Mouse (Mus musculus) limb, embryonic 12.5 days (tissue): Measurements from ENCODE around the gene Rin3. TPM values are rescaled to one million over a fixed set of nuclear protein-coding genes. Genes with fewer than 3 reads are reported as not detected.

Experiments used
- ATAC-seq: fragments of 200-750 bp; cut with Nextera tagmentation; 2 replicates; pipeline ENCODE4 v1.8.0; 2017; ENCODE audit warnings: low read depth, moderate TSS enrichment; ENCODE audit not compliant: insufficient number of reproducible peaks, insufficient read depth, low FRiP score, low TSS enrichment
- H3K27ac ChIP-seq: fragments of 300-500 bp; sonication (generic); 2 replicates; pipeline ENCODE4 v1.5.1; 2016; ENCODE audit warnings: mild to moderate bottlenecking, moderate library complexity
- H3K27me3 ChIP-seq: fragments of 300-500 bp; sonication (generic); 2 replicates; pipeline ENCODE4 v1.6.1; 2016; ENCODE audit warnings: mild to moderate bottlenecking, moderate library complexity
- H3K36me3 ChIP-seq: fragments of 300-500 bp; sonication (generic); 2 replicates; pipeline ENCODE4 v1.6.1; 2016; ENCODE audit warnings: mild to moderate bottlenecking, moderate library complexity
- H3K4me1 ChIP-seq: fragments of 300-500 bp; sonication (generic); replicated peaks from 2 replicates; pipeline ENCODE4 v1.6.1; 2016
- H3K4me2 ChIP-seq: fragments of 300-500 bp; sonication (generic); 2 replicates; pipeline ENCODE4 v1.6.1; 2016; ENCODE audit warnings: mild to moderate bottlenecking, moderate library complexity
- H3K4me3 ChIP-seq: fragments of 300-500 bp; sonication (generic); replicated peaks from 2 replicates; pipeline ENCODE4 v1.5.1; 2016; ENCODE audit warnings: mild to moderate bottlenecking
- H3K9ac ChIP-seq: fragments of 300-500 bp; sonication (generic); replicated peaks from 2 replicates; pipeline ENCODE4 v1.6.1; 2016; ENCODE audit warnings: mild to moderate bottlenecking, moderate library complexity
- H3K9me3 ChIP-seq: fragments of 300-500 bp; sonication (generic); 2 replicates; pipeline ENCODE4 v1.6.1; 2016; ENCODE audit warnings: mild to moderate bottlenecking, moderate library complexity
- WGBS: fragments of 180-500 bp; shearing (Covaris S2); methylation state at CpG from one replicate; pipeline ENCODE4 v1.1.7; 2016; 5-methylcytosine and 5-hydroxymethylcytosine counted together
- polyA plus RNA-seq: library from polyadenylated mRNA; unstranded; fragments of >200 nt; fragmentation: Nextera tagmentation; extraction: Ambion mirVana; gene quantifications from 2 replicates; pipeline ENCODE4 v1.2.1, GENCODE M21; 2016

The Rin3 gene
- polyA plus RNA-seq, 1 experiment from 2014 or later, result 4.4 TPM

DNA sequence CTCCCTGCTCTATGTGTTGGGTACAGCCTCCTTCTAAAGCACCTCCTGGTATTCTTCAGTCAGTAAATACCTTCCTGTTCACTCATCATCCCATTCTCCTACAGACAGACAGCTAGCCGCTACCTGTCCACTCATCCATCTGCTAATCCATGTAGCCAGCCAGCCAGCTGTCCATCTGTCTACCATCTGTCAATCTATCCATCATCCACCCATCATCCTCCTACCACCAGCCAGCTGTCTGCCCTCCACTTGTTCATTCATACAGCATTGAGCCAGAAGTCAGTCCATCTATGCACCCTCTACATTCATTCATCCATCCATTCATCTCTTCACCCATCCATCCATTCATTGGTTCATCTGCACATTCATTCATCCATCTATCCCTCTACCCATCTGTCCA, 6.7 kb downstream of the Rin3 start:
- Histone ChIP-seq H3K27ac (no peak overlapping the region), H3K4me3 (no peak overlapping the region), H3K4me2 (no peak overlapping the region), H3K9ac (no peak overlapping the region), H3K4me1 (0 out of 2 replicates have a peak, but pooled peaks cover 19% of the 10 kb centered on the region), H3K9me3 (no peaks in the 10 kb centered on the region), H3K27me3 (peaks cover 13% of the 10 kb centered on the region), H3K36me3 (no peaks in the 10 kb centered on the region)
- WGBS, result 92% methylated on average over 1 of the region's 1 CpGs
- ATAC-seq, result no peak

DNA sequence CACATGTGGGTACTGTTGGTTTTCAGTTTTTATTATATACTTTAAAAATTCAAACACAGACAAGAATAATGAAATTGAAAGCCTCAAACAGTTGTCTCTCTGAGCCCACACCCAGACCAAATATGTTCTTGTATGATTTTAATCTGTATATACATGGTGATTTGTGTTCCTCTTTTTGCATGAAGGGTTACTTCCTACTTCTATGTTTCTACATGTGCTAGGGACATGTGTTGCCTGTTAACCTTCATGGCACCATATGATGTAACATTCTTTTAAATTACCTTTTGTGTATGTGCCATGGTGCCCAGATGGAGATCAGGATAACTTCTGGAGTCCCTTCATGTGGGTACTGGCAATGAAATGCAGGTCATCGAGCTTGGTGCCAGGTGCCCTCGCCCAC, 7.8 kb downstream of the Rin3 start:
- Histone ChIP-seq H3K27ac (no peak overlapping the region), H3K4me3 (no peak overlapping the region), H3K4me1 (0 out of 2 replicates have a peak, but pooled peaks cover 19% of the 10 kb centered on the region), H3K36me3 (no peaks in the 10 kb centered on the region), H3K4me2 (no peak overlapping the region), H3K9me3 (no peaks in the 10 kb centered on the region), H3K9ac (no peak overlapping the region), H3K27me3 (peaks cover 6% of the 10 kb centered on the region)
- no peak for ATAC-seq
- WGBS, result 89% methylated on average over 2 of the region's 2 CpGs

DNA sequence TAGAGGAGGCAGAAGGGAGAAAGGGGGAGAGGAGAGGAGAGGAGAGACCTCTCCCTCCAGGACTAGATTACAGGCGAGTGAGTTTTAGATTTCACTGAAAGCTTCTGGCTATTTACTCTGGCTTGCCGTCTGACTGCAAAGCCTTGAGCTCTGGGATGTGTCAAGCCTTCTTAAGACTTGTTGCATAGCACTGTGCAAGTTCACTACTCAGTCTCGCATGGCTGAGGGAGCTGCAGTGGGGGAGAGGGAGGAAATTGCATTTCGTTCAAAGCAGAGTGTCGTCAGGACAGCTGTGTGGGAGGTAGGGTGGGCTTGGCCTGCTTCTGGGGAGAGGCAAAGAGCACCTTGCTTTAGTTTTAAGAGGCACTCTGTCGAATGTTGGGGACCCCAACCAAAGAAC, 8.8 kb downstream of the Rin3 start:
- Histone ChIP-seq H3K4me1 (0 out of 2 replicates have a peak, but pooled peaks cover 14% of the 10 kb centered on the region), H3K27me3 (no peaks in the 10 kb centered on the region; the same call in 1 of the 2 replicates), H3K4me2 (no peak overlapping the region), H3K36me3 (no peaks in the 10 kb centered on the region), H3K27ac (peak overlapping the region; percentile 31; the same call in 1 of the 2 replicates), H3K4me3 (no peak overlapping the region), H3K9me3 (no peaks in the 10 kb centered on the region), H3K9ac (no peak overlapping the region)
- 32% methylated on average over 6 of the region's 6 CpGs for WGBS
- ATAC-seq, result no peak

DNA sequence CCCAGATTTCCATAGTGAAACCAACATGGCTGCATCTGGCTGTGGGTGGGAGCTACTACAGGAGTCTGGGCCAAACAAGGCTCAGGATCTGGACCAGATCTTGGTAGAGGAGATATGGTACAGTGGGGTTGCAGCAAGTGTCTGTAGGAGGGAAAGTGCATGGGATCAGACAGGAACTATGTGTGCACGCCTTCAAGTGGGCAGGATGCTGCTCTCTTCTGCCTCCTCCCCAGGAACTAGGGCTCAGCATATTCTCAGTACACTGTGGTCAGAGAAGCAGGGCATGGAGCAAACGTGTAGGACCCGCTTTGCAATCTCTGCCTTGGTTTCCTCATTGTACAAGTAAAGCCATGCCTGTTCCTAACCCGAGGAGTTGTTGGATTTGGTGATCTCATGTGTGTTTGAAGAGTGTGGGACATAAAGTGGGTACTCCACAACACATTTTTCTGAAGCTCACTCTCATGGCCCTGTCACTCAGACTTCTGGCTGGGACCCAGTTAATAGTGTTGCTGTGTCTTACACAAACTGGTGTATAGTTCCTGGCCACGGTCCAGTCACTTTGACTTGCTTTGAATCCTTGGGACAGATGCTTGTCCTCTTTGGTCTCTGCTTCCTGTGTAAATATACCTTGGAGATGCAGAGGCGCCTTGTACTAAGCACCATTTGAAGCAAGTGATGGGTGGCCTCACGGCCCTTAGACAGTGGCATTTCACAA, 9.8 kb downstream of the Rin3 start:
- no peak overlapping the region for H3K4me2 ChIP-seq
- WGBS, result 86% methylated on average over 7 of the region's 7 CpGs
- H3K27ac ChIP-seq, result no peak overlapping the region
- no peak overlapping the region for H3K9ac ChIP-seq
- no peak for ATAC-seq
- 0 out of 2 replicates have a peak, but pooled peaks cover 13% of the 10 kb centered on the region for H3K4me1 ChIP-seq
- no peaks in the 10 kb centered on the region for H3K9me3 ChIP-seq
- no peak overlapping the region for H3K4me3 ChIP-seq
- H3K36me3 ChIP-seq, result no peaks in the 10 kb centered on the region
- no peaks in the 10 kb centered on the region; the same call in 1 of the 2 replicates for H3K27me3 ChIP-seq

DNA sequence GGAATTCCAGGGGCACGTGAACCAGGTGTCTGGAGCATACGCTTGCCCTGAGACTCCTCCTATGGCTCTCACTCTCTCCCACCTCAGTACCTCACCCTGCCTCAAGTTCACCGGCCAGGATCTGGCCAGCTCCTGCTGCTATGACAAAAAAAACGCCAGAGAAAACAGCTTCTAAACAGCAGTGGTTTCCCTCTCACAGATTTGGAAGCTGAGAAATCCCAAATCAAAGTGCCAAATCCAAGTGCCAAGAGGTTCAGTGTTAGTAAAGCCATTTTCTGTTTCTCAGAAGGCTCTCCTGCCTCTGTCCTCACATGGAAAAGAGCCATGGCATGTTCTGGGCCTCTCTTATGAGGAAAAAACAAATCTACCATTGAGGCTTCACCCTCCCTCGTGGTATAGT, 11.8 kb downstream of the Rin3 start:
- ATAC-seq, result no peak
- no peak overlapping the region for H3K4me2 ChIP-seq

DNA sequence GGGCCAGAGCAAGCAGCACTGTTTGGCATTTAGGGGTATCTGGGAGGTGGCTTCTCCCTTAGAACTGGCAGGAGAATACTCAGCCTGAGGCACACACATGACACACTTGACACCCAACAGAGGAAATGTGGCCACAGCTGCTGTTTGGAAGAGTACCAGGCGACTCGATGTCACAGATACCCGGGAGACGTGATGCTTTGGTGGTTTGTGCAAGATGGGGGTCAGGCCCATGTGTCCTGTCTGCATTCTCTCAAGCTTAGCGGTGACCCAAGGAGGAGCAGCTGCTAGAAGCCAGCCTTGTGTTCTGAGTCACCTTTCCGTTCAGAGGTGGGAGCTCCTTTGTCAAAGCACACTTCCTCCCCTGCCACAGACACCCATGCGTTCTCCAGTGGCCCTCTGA, 12.4 kb downstream of the Rin3 start:
- H3K4me3 ChIP-seq, result no peak overlapping the region
- H3K9me3 ChIP-seq, result no peaks in the 10 kb centered on the region
- no peak overlapping the region for H3K4me2 ChIP-seq
- no peak overlapping the region for H3K27ac ChIP-seq
- H3K9ac ChIP-seq, result no peak overlapping the region
- H3K27me3 ChIP-seq, result no peaks in the 10 kb centered on the region; the same call in 1 of the 2 replicates
- 0 out of 2 replicates have a peak, but pooled peaks cover 13% of the 10 kb centered on the region for H3K4me1 ChIP-seq
- WGBS, result 74% methylated on average over 7 of the region's 7 CpGs
- no peak for ATAC-seq
- no peaks in the 10 kb centered on the region for H3K36me3 ChIP-seq

More for the DNA sequence above, 11.8 kb downstream of the Rin3 start:
- no peaks in the 10 kb centered on the region; the same call in 1 of the 2 replicates for H3K27me3 ChIP-seq
- H3K4me1 ChIP-seq, result 0 out of 2 replicates have a peak, but pooled peaks cover 13% of the 10 kb centered on the region
- H3K9ac ChIP-seq, result no peak overlapping the region
- H3K36me3 ChIP-seq, result no peaks in the 10 kb centered on the region
- 68% methylated on average over 5 of the region's 5 CpGs for WGBS
- H3K9me3 ChIP-seq, result no peaks in the 10 kb centered on the region
- H3K27ac ChIP-seq, result no peak overlapping the region
- H3K4me3 ChIP-seq, result no peak overlapping the region

DNA sequence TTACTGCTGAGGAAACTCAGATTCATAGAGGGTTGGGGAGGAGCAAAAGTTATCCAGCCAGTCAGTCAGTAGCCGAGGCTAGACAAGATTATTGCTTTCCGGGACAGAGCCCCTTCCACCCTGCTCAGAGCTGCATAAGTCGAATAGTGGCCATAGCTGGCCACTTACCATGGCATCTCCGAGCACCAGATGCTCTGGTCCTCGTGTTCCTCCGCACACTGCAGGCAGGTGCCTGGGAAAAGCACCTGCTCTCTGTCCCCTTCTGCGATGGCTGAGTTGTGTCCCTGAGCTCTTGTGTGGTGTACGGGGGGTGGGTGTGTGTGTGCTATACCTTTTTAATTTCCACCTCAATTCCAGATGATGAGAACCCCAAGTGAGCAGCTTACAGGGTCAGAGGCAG, 12.8 kb downstream of the Rin3 start:
- Histone ChIP-seq H3K4me3 (no peak overlapping the region), H3K27me3 (no peaks in the 10 kb centered on the region), H3K4me1 (0 out of 2 replicates have a peak, but pooled peaks cover 13% of the 10 kb centered on the region), H3K36me3 (no peaks in the 10 kb centered on the region), H3K9ac (no peak overlapping the region), H3K4me2 (no peak overlapping the region), H3K27ac (no peak overlapping the region), H3K9me3 (no peaks in the 10 kb centered on the region)
- ATAC-seq, result no peak
- 81% methylated on average over 8 of the region's 8 CpGs for WGBS

DNA sequence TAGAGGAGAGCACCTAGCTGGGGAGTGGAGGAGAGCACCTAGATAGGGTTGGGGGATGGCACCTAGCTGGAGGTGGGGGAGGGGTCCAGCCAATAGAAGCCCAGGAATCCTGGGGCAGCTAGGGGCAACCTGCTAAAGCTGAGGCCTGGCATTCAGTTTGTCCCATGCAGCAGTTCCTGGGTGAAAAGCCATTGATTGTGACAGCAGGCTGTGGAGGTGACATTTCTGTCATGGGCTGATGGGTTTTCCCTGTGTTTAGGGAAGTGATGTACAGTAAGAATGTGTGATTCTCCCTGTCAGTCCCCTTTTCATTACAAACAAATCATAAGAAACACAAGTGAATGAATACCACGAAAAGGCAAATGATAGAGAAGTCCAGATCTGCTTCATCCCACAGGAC, 13.5 kb downstream of the Rin3 start:
- no peaks in the 10 kb centered on the region for H3K27me3 ChIP-seq
- no peak overlapping the region for H3K4me3 ChIP-seq
- no peaks in the 10 kb centered on the region for H3K36me3 ChIP-seq
- no peak for ATAC-seq
- H3K4me2 ChIP-seq, result no peak overlapping the region
- no peaks in the 10 kb centered on the region for H3K9me3 ChIP-seq
- H3K27ac ChIP-seq, result no peak overlapping the region
- H3K4me1 ChIP-seq, result 0 out of 2 replicates have a peak, but pooled peaks cover 13% of the 10 kb centered on the region
- 80% methylated on average over 1 of the region's 1 CpGs for WGBS
- H3K9ac ChIP-seq, result no peak overlapping the region

DNA sequence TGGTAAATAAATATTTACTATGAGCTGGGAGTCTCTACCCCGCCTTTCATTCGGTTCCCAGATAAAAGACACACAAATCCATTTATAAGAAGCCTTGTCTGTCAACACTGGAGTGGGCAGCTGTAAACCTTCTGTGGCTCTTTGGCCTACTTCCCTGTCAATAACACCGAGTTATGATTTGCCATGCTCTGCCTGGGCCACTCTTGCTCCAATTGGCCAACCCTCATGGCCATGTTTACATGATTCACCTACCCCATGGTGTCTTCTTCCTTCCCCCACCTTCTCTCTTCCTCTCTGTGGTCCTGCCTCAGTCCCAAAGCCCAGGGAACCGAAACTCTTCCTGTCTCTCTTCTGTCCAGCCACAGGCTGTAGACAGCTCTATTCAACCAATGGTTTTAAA, 14.1 kb downstream of the Rin3 start:
- Histone ChIP-seq H3K9me3 (no peaks in the 10 kb centered on the region), H3K27me3 (no peaks in the 10 kb centered on the region), H3K27ac (no peak overlapping the region), H3K36me3 (no peaks in the 10 kb centered on the region), H3K4me1 (0 out of 2 replicates have a peak, but pooled peaks cover 9% of the 10 kb centered on the region), H3K4me2 (no peak overlapping the region), H3K9ac (no peak overlapping the region), H3K4me3 (no peak overlapping the region)
- WGBS, result 95% methylated on average over 4 of the region's 4 CpGs
- ATAC-seq, result no peak

DNA sequence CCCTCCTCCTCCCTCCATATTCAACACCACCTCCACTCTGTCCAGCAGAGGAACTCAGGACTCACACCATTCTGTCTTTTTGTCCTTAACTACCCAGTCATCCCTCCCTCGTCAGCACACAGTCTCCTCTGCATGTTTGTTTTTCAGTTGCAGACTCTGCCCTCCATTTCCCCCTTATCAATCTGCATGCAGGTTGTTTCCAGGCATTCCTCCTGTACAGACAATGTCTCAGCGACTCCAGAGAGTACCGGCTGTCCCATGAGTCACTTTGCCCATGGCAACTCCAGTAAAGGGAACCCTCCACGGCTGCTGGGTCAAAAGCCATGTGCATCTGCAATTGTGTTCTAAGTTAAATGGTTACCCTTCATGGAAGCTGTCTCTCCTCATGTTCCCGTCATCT, 16.4 kb downstream of the Rin3 start:
- Histone ChIP-seq H3K4me3 (no peak overlapping the region), H3K36me3 (no peaks in the 10 kb centered on the region), H3K4me2 (no peak overlapping the region), H3K4me1 (no peaks in the 10 kb centered on the region), H3K9me3 (no peaks in the 10 kb centered on the region), H3K9ac (no peak overlapping the region), H3K27ac (no peak overlapping the region), H3K27me3 (no peaks in the 10 kb centered on the region)
- 67% methylated on average over 5 of the region's 5 CpGs for WGBS
- ATAC-seq, result no peak

DNA sequence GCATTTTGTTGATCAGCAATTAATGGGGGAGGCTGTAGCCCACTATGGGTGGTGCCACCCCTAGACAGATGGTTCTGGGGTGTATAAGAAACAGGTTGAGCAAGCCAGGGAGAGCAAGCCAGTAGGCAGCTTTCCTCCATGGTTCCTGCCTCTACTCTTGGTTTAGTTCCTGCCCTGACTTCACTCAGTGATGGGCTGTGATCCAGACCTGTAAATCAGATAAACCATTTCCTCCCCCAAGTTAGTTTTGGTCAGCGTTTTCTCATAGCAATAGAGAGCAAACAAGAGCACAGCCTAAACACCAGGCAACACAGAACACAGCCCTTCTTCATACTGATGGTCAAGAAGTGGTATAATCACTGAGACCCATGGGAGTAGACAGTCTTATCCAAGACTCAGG, 18.7 kb downstream of the Rin3 start:
- H3K9ac ChIP-seq, result no peak overlapping the region
- H3K4me3 ChIP-seq, result no peak overlapping the region
- no peaks in the 10 kb centered on the region for H3K27me3 ChIP-seq
- WGBS, result 75% methylated on average over 1 of the region's 1 CpGs
- no peak for ATAC-seq
- H3K36me3 ChIP-seq, result no peaks in the 10 kb centered on the region
- 0 out of 2 replicates have a peak, but pooled peaks cover 5% of the 10 kb centered on the region for H3K4me1 ChIP-seq
- no peak overlapping the region for H3K4me2 ChIP-seq
- H3K27ac ChIP-seq, result no peak overlapping the region
- H3K9me3 ChIP-seq, result no peaks in the 10 kb centered on the region

DNA sequence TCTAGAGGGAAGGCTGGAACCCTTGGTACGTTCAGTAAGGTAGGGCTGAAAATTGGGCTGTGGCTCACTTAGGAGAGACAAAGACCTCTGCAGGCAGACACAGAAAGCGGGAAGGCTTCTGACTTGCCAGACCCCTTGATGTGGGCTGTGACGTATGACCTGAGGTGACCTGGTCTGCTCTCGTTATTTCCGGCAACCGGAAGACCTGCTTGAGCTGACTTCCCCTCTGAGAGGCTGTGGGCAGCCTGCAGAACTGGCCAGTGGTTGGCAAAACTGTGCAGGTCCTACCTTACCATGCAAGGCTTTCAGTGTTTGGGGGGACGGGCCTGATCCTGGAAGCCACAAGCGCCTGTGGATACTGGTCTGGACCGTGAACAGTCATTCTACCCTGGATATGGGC, 19.5 kb downstream of the Rin3 start:
- no peak overlapping the region for H3K4me2 ChIP-seq
- H3K27ac ChIP-seq, result peak overlapping the region; percentile 19; the same call in 1 of the 2 replicates
- no peaks in the 10 kb centered on the region for H3K9me3 ChIP-seq
- 0 out of 2 replicates have a peak, but pooled peaks cover 5% of the 10 kb centered on the region for H3K4me1 ChIP-seq
- no peak overlapping the region for H3K4me3 ChIP-seq
- no peak overlapping the region for H3K9ac ChIP-seq
- WGBS, result 65% methylated on average over 9 of the region's 9 CpGs
- no peaks in the 10 kb centered on the region for H3K27me3 ChIP-seq
- ATAC-seq, result no peak
- H3K36me3 ChIP-seq, result no peaks in the 10 kb centered on the region
